Mouse (Mus musculus) brain, embryonic 18.5 days (tissue): ENCODE data around the gene Kars.

Experiments used
- DNase-seq: peaks from one replicate; pipeline ENCODE4 v3.0.0-alpha.2; 2012; ENCODE audit warnings: low read depth, low spot score

The Kars gene

DNA sequence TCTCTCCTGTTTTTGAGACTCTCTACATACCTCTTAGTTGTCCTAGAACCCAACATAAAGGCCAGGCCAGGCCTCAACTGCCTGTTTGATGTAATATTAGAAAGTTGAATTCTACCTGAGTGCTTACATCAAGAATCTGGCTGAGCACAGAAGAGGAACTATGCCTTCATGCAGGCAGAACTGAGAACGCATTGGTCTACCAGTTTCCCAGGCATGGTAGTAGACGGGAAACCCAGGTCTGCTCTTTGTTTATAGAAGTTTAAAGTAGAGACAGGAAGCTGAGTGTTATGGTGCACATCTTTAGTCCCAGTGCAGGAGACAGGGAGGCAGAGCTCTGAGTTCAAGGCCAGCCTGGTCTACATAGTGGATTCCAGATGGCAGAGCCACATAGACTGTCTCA, 64.0 kb downstream of the Kars start:
- DNase-seq = no peak

DNA sequence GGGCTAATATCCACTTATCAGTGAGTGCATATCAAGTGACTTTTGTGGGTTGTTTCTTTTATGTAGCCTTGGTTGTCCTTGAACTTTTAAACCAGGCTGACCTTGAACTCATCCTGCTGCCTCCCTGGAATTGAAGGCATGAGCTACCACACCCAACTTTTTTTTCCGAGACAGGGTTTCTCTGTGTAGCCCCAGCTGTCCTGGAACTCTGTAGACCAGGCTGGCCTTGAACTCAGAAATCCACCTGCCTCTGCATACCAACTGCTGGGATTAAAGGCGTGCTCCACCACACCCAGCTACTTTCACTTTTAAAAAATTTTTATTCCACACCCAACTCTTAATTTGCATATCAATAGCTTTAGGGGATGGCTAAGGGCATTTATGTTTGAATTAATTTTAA, 67.6 kb downstream of the Kars start:
- no peak for DNase-seq
